Mouse (Mus musculus): ENCODE data around the gene Mapk8ip2. TPM values are rescaled to one million over a fixed set of nuclear protein-coding genes. Genes with fewer than 3 reads are reported as not detected.

Mapk8ip2 gene
- total and polyA plus RNA-seq, 3 experiments, result 0.01 to 0.04 TPM; not detected in 1

DNA sequence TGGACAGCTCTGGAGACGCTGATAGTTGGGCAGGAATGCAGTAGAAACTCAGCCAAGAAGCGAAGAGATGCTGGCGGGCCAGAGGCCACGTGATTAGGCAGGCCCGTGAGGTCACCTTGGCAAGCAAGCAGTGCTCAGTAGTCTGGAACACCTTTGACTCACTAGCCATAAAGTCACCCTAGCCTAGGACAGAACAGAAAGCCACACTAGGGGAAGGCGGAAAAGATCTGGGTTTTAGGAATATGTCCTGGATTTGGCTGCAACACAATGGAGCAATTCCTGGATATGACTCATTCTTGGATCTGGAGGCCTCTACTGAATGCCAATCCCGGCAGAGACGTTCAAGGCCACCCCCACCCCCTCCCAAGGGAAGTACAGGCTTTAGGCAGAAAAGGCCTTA is 26.9 kb downstream of the Mapk8ip2 start:
- no peak for DNase-seq (ENCODE audit: low read depth, low spot score)
- no peak overlapping the region for H3K4me3 ChIP-seq (ENCODE audit: control insufficient read depth in 1 of 2, insufficient read depth in 1 of 2, low read depth in 2 of 2, low read length in 2 of 2)
- no peaks in the 10 kb centered on the region; the same call in 1 of the 2 replicates for H3K79me2 ChIP-seq (ENCODE audit: control insufficient read depth, insufficient read depth, low read length, poor library complexity)
- no peaks in the 10 kb centered on the region for H3K36me3 ChIP-seq (ENCODE audit: control insufficient read depth in 1 of 2, insufficient read depth in 2 of 2, low read length in 2 of 2)
- no peaks in the 10 kb centered on the region for H3K27me3 ChIP-seq (ENCODE audit: control insufficient read depth in 1 of 2, insufficient read depth in 2 of 2, low read length in 2 of 2)
- no peak for TF ChIP-seq MAZ (IDR thresholded peaks at IDR 0.05; ENCODE audit: low read depth, low read length)
- no peak for TF ChIP-seq POLR2A (IDR thresholded peaks at IDR 0.05; ENCODE audit: control insufficient read depth in 1 of 2, insufficient read depth in 1 of 2, low read depth in 1 of 2, low read length in 2 of 2, poor library complexity in 1 of 2)
- TF ChIP-seq KAT2A (conservative IDR thresholded peaks at IDR 0.05; ENCODE audit: low read depth, low read length), result no peak
- no peak for TF ChIP-seq ZNF384 (IDR thresholded peaks at IDR 0.05; ENCODE audit: low read depth, low read length)
- no peak for TF ChIP-seq ETS1 (IDR thresholded peaks at IDR 0.05; ENCODE audit: low read depth, low read length)
- no peak for TF ChIP-seq SMC3 (IDR thresholded peaks at IDR 0.05; ENCODE audit: low read depth, low read length)
- TF ChIP-seq TCF12 (IDR thresholded peaks at IDR 0.05; ENCODE audit: low read depth, low read length), result no peak
- TF ChIP-seq NELFE (IDR thresholded peaks at IDR 0.05; ENCODE audit: low read depth, low read length), result no peak
- TF ChIP-seq GABPA (IDR thresholded peaks at IDR 0.05; ENCODE audit: low read depth, low read length), result no peak
- TF ChIP-seq POLR2AphosphoS5 (IDR thresholded peaks at IDR 0.05; ENCODE audit: borderline replicate concordance, low read depth, low read length), result no peak
- no peak for TF ChIP-seq MYC (IDR thresholded peaks at IDR 0.05; ENCODE audit: low read depth, low read length)
- TF ChIP-seq HCFC1 (IDR thresholded peaks at IDR 0.05; ENCODE audit: low read depth, low read length), result no peak
- no peak for TF ChIP-seq RAD21 (IDR thresholded peaks at IDR 0.05; ENCODE audit: low read depth, low read length)
- no peak for TF ChIP-seq USF2 (IDR thresholded peaks at IDR 0.05; ENCODE audit: borderline replicate concordance in 1 of 2, insufficient read depth in 1 of 2, low read depth in 1 of 2, low read length in 2 of 2)
- TF ChIP-seq ZKSCAN1 (IDR thresholded peaks at IDR 0.05; ENCODE audit: low read depth, low read length), result no peak
- no peak for TF ChIP-seq USF1 (IDR thresholded peaks at IDR 0.05; ENCODE audit: low read depth, low read length)
- no peak for TF ChIP-seq NRF1 (IDR thresholded peaks at IDR 0.05; ENCODE audit: insufficient read depth, low read depth, low read length, poor library complexity, severe bottlenecking)
- TF ChIP-seq EP300 (IDR thresholded peaks at IDR 0.05; ENCODE audit: low read depth in 1 of 2, low read length in 2 of 2), result no peak
- no peak for TF ChIP-seq BHLHE40 (IDR thresholded peaks at IDR 0.05; ENCODE audit: borderline replicate concordance, low read depth, low read length)
- H3K9me3 ChIP-seq (replicated peaks; ENCODE audit: insufficient read depth, low read length), result no peaks in the 10 kb centered on the region
- H3K4me1 ChIP-seq (ENCODE audit: control insufficient read depth in 1 of 2, insufficient read depth in 2 of 2, low read length in 2 of 2), result peaks cover 0 to 3% of the 10 kb centered on the region in 2 experiments; a peak in 1 of 4 replicates
- H3K9ac ChIP-seq (ENCODE audit: control insufficient read depth, low read depth, low read length, poor library complexity, severe bottlenecking), result no peak overlapping the region
- H3K27ac ChIP-seq (ENCODE audit: control insufficient read depth, low read depth, low read length), result no peak overlapping the region

DNA sequence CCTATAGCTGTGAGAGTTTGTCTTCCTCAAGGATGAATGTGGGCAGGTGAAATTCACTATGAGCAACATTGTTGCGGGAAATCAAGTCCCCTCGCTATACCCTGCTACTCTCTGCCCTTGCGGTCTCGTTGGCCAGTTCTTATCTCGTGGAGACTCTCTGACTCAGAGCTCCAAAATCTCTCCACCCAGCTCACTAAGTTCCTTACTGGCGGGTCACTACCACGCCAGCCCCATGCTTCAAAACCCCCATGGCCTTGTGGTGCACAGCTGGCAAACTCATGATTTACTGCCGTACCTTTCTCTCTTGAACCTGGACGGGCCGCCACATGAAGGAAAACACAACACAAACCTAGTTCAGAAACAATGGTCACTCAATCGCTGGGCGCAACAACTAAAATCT is 34.5 kb downstream of the Mapk8ip2 start:
- Histone ChIP-seq H3K27me3 (ENCODE audit: control insufficient read depth in 1 of 2, insufficient read depth in 2 of 2, low read length in 2 of 2) (peaks cover 2 to 4% of the 10 kb centered on the region in 2 experiments; a peak in 2 of 4 replicates), H3K4me1 (ENCODE audit: control insufficient read depth in 1 of 2, insufficient read depth in 2 of 2, low read length in 2 of 2) (no peaks in the 10 kb centered on the region), H3K9me3 (replicated peaks; ENCODE audit: insufficient read depth, low read length) (no peaks in the 10 kb centered on the region), H3K79me2 (ENCODE audit: control insufficient read depth, insufficient read depth, low read length, poor library complexity) (no peaks in the 10 kb centered on the region), H3K36me3 (ENCODE audit: control insufficient read depth in 1 of 2, insufficient read depth in 2 of 2, low read length in 2 of 2) (no peaks in the 10 kb centered on the region), H3K9ac (ENCODE audit: control insufficient read depth, low read depth, low read length, poor library complexity, severe bottlenecking) (no peak overlapping the region), H3K4me3 (ENCODE audit: control insufficient read depth in 1 of 2, insufficient read depth in 1 of 2, low read depth in 2 of 2, low read length in 2 of 2) (no peak overlapping the region), H3K27ac (ENCODE audit: control insufficient read depth, low read depth, low read length) (no peak overlapping the region)
- TF ChIP-seq POLR2AphosphoS2 (IDR thresholded peaks at IDR 0.05; ENCODE audit: low read length) (no peak), POLR2A (IDR thresholded peaks at IDR 0.05; ENCODE audit: control insufficient read depth in 1 of 2, insufficient read depth in 1 of 2, low read depth in 1 of 2, low read length in 2 of 2, poor library complexity in 1 of 2) (no peak), USF1 (IDR thresholded peaks at IDR 0.05; ENCODE audit: low read depth, low read length) (no peak), SIN3A (IDR thresholded peaks at IDR 0.05; ENCODE audit: low read length) (no peak), CHD2 (IDR thresholded peaks at IDR 0.05; ENCODE audit: low read length) (no peak), ZC3H11A (IDR thresholded peaks at IDR 0.05; ENCODE audit: low read depth, low read length) (no peak), RAD21 (IDR thresholded peaks at IDR 0.05; ENCODE audit: low read depth, low read length) (no peak), MXI1 (IDR thresholded peaks at IDR 0.05; ENCODE audit: low read depth, low read length) (no peak), MAX (IDR thresholded peaks at IDR 0.05; ENCODE audit: low read length) (no peak), USF2 (IDR thresholded peaks at IDR 0.05; ENCODE audit: borderline replicate concordance in 1 of 2, insufficient read depth in 1 of 2, low read depth in 1 of 2, low read length in 2 of 2) (no peak), E2F4 (IDR thresholded peaks at IDR 0.05; ENCODE audit: borderline replicate concordance, low read depth, low read length) (no peak), NELFE (IDR thresholded peaks at IDR 0.05; ENCODE audit: low read depth, low read length) (no peak), CHD1 (IDR thresholded peaks at IDR 0.05; ENCODE audit: low read depth, low read length) (no peak), JUND (IDR thresholded peaks at IDR 0.05; ENCODE audit: low read depth, low read length) (no peak), EP300 (IDR thresholded peaks at IDR 0.05; ENCODE audit: low read depth in 1 of 2, low read length in 2 of 2) (no peak), GABPA (IDR thresholded peaks at IDR 0.05; ENCODE audit: low read depth, low read length) (no peak), ETS1 (IDR thresholded peaks at IDR 0.05; ENCODE audit: low read depth, low read length) (no peak), MYB (IDR thresholded peaks at IDR 0.05; ENCODE audit: low read depth, low read length) (no peak)
- no peak for DNase-seq (ENCODE audit: low read depth, low spot score)
